Mouse (Mus musculus) hindbrain, embryonic 12.5 days (tissue): ENCODE measurements around the gene Fancc. TPM values are rescaled to one million over a fixed set of nuclear protein-coding genes. Genes with fewer than 3 reads are reported as not detected.

ENCODE experiments used
- ATAC-seq: fragments of 200-750 bp; cut with Nextera tagmentation; 2 replicates; pipeline ENCODE4 v1.8.0; 2017; ENCODE audit warnings: moderate TSS enrichment; ENCODE audit not compliant: low FRiP score
- H3K27ac ChIP-seq: fragments of 300-500 bp; sonication (generic); 2 replicates; pipeline ENCODE4 v1.5.1; 2016; ENCODE audit warnings: mild to moderate bottlenecking
- H3K27me3 ChIP-seq: fragments of 300-500 bp; sonication (generic); 2 replicates; pipeline ENCODE4 v1.6.1; 2016; ENCODE audit warnings: mild to moderate bottlenecking
- H3K36me3 ChIP-seq: fragments of 300-500 bp; sonication (generic); 2 replicates; pipeline ENCODE4 v1.6.1; 2016; ENCODE audit warnings: mild to moderate bottlenecking
- H3K4me1 ChIP-seq: fragments of 300-500 bp; sonication (generic); 2 replicates; pipeline ENCODE4 v1.6.1; 2016
- H3K4me2 ChIP-seq: fragments of 300-500 bp; sonication (generic); replicated peaks from 2 replicates; pipeline ENCODE4 v1.6.1; 2016; ENCODE audit warnings: mild to moderate bottlenecking
- H3K4me3 ChIP-seq: fragments of 300-500 bp; sonication (generic); 2 replicates; pipeline ENCODE4 v1.5.1; 2016; ENCODE audit warnings: mild to moderate bottlenecking
- H3K9ac ChIP-seq: fragments of 300-500 bp; sonication (generic); 2 replicates; pipeline ENCODE4 v1.6.1; 2016; ENCODE audit warnings: mild to moderate bottlenecking, moderate library complexity
- H3K9me3 ChIP-seq: fragments of 300-500 bp; sonication (generic); replicated peaks from 2 replicates; pipeline ENCODE4 v1.6.1; 2016; ENCODE audit warnings: mild to moderate bottlenecking
- WGBS: fragments of 180-500 bp; shearing (Covaris S2); methylation state at CpG from one replicate; pipeline ENCODE4 v1.1.7; 2016; 5-methylcytosine and 5-hydroxymethylcytosine counted together
- polyA plus RNA-seq: library from polyadenylated mRNA; unstranded; fragments of >200 nt; fragmentation: Nextera tagmentation; extraction: Ambion mirVana; gene quantifications from 2 replicates; pipeline ENCODE4 v1.2.1, GENCODE M21; 2016

Fancc gene
- polyA plus RNA-seq, 1 experiment from 2014 or later = 20.4 TPM

- Histone ChIP-seq H3K36me3 (peaks cover 27% of the 10 kb centered on the region), H3K9ac (no peak overlapping the region), H3K9me3 (no peaks in the 10 kb centered on the region), H3K4me2 (no peak overlapping the region), H3K4me1 (peaks cover 11% of the 10 kb centered on the region; the same call in 1 of the 2 replicates), H3K27me3 (no peaks in the 10 kb centered on the region), H3K27ac (no peak overlapping the region), H3K4me3 (no peak overlapping the region)
- WGBS = 45% methylated on average over 3 of the region's 3 CpGs
- no peak for ATAC-seq
Observed at GRCm38 (mm10) chr13:63304799-63305159, 192.3 kb downstream of the Fancc start.

- no peak for ATAC-seq
- Histone ChIP-seq H3K27ac (no peak overlapping the region), H3K4me3 (no peak overlapping the region), H3K27me3 (no peaks in the 10 kb centered on the region), H3K9me3 (no peaks in the 10 kb centered on the region), H3K36me3 (peaks cover 27% of the 10 kb centered on the region), H3K4me2 (no peak overlapping the region), H3K4me1 (peaks cover 11% of the 10 kb centered on the region; the same call in 1 of the 2 replicates), H3K9ac (no peak overlapping the region)
- 74% methylated on average over 6 of the region's 6 CpGs for WGBS
Observed at GRCm38 (mm10) chr13:63304124-63304792, 192.8 kb downstream of the Fancc start.

DNA sequence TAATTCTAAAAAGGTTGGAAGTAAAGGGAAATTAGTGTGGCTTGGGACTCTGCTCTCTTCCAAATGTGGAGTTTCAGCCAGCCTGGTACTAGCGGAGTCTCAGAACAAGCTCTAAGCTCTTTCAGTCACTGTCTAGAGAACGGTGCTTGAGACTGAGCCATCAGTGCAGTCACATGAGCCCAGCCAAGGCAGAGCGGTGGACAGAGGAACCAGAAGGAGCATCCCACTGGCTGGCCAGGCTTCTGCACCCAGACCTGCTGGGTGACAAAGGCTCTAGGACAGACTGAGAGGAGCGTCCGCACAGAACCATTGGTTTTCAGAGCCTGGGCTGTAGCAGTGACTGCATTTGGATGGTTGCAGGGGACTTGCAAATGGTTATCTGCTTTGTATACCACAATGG lies 194.7 kb downstream of the Fancc start:
- WGBS = 91% methylated on average over 5 of the region's 5 CpGs
- peaks cover 11% of the 10 kb centered on the region; the same call in 1 of the 2 replicates for H3K4me1 ChIP-seq
- H3K27me3 ChIP-seq = no peaks in the 10 kb centered on the region
- no peak overlapping the region for H3K27ac ChIP-seq
- no peak overlapping the region for H3K4me3 ChIP-seq
- no peaks in the 10 kb centered on the region for H3K9me3 ChIP-seq
- H3K9ac ChIP-seq = no peak overlapping the region
- ATAC-seq = no peak
- peaks cover 38% of the 10 kb centered on the region for H3K36me3 ChIP-seq
- H3K4me2 ChIP-seq = no peak overlapping the region

DNA sequence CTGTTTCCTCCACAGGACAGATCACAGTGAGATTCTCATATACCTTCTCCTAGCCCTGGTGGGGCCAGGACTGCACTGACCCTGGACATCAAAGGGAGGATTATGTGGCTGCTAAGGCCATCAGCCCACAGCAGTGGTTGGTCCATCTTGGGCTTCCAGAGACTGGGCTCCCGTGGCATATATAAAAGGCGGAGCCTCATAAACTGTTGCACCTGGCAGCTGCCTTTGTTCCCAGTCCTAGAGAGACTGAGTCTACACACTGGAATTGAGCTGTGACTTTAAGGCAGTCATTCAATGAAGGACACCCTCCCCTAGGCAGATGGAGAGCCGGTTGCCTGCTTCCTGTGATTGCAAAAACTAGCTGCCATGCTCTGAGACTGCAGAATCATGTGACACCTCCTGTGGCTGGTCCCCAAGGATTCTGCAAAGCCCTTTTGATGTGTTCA lies 195.3 kb downstream of the Fancc start:
- Histone ChIP-seq H3K9ac (no peak overlapping the region), H3K9me3 (no peaks in the 10 kb centered on the region), H3K4me3 (no peak overlapping the region), H3K4me2 (no peak overlapping the region), H3K27me3 (no peaks in the 10 kb centered on the region), H3K36me3 (peaks cover 44% of the 10 kb centered on the region), H3K27ac (no peak overlapping the region), H3K4me1 (peaks cover 11% of the 10 kb centered on the region; the same call in 1 of the 2 replicates)
- WGBS = 46% methylated on average over 3 of the region's 3 CpGs
- no peak for ATAC-seq

- no peak for ATAC-seq
- H3K27ac ChIP-seq = no peak overlapping the region
- no peak overlapping the region for H3K4me2 ChIP-seq
- H3K9me3 ChIP-seq = no peaks in the 10 kb centered on the region
- WGBS = 82% methylated on average over 7 of the region's 7 CpGs
- H3K4me3 ChIP-seq = no peak overlapping the region
- peaks cover 46% of the 10 kb centered on the region for H3K36me3 ChIP-seq
- H3K27me3 ChIP-seq = no peaks in the 10 kb centered on the region
- H3K4me1 ChIP-seq = peaks cover 11% of the 10 kb centered on the region; the same call in 1 of the 2 replicates
- H3K9ac ChIP-seq = no peak overlapping the region
Observed at GRCm38 (mm10) chr13:63300929-63301328, 196.1 kb downstream of the Fancc start.

DNA sequence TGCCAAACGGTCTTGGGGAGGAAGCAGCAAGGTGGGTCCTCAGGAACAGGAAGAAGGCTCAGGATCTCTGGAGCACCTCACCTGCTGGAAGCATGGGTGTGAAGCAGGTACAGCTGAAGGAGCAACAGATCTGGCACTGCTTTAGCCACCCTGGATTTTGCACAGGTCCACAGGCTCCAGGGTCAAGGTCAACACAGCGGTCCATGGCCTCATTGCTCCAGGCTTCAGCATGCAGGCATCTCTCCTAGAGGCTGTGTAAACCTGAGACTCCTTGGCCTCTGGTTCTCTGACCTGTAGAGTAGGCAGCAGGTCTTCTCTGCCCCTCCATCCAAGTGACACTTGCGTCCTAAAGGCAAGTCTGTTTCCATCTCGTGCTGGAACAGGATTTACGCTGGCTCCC lies 198.1 kb downstream of the Fancc start:
- H3K9ac ChIP-seq = no peak overlapping the region
- ATAC-seq = no peak
- H3K27me3 ChIP-seq = no peaks in the 10 kb centered on the region
- H3K27ac ChIP-seq = no peak overlapping the region
- no peak overlapping the region for H3K4me3 ChIP-seq
- H3K4me1 ChIP-seq = peaks cover 15% of the 10 kb centered on the region
- H3K9me3 ChIP-seq = no peaks in the 10 kb centered on the region
- H3K4me2 ChIP-seq = no peak overlapping the region
- H3K36me3 ChIP-seq = peaks cover 46% of the 10 kb centered on the region
- 94% methylated on average over 5 of the region's 5 CpGs for WGBS

- H3K9ac ChIP-seq = no peak overlapping the region
- no peaks in the 10 kb centered on the region for H3K27me3 ChIP-seq
- WGBS = 92% methylated on average over 3 of the region's 3 CpGs
- H3K27ac ChIP-seq = no peak overlapping the region
- H3K4me1 ChIP-seq = peaks cover 20% of the 10 kb centered on the region
- H3K36me3 ChIP-seq = peaks cover 37% of the 10 kb centered on the region
- H3K4me2 ChIP-seq = no peak overlapping the region
- no peak for ATAC-seq
- no peak overlapping the region for H3K4me3 ChIP-seq
- H3K9me3 ChIP-seq = no peaks in the 10 kb centered on the region
Observed at GRCm38 (mm10) chr13:63297933-63298332, 199.1 kb downstream of the Fancc start.

DNA sequence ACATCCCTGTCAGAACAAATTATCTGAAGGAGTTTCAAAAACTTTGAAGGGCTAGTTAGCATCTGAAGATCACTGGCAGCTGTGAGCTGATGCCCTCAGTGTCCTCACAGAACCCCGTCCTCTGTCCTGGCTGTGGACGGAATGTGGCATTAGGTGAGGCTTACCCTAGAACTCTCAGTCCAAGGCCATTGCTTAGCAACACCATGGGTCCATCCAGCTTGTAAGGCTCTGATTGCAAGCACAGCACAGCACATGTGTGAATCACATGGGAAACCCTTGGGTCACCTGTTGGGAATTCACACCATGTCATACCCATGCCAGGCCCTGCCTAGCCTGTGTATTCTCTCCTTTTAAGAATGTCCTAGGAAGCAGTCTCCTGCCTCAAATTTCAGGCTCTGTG lies 200.1 kb downstream of the Fancc start:
- 89% methylated on average over 2 of the region's 2 CpGs for WGBS
- no peak overlapping the region for H3K9ac ChIP-seq

DNA sequence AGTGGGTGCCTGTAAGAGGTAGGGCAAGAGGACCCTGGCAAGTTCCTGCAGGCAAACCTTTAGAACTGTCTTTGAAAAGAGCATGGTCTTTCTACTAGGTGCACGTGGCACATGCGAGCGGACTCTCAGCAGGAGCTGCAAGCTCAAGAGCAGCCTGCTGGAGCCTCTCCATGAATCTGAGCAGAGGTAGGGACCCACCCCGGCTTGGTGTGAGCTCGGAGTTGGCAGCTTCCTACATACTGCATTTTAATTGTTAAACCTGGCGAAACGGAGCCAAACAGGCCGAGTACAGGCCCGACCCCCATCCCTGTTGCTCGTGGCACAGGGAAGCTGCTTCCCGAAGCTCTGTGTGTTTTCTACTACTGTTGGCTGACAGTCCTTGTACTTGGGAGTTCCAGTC lies 200.8 kb downstream of the Fancc start:
- no peak overlapping the region for H3K27ac ChIP-seq
- WGBS = 92% methylated on average over 11 of the region's 11 CpGs
- H3K4me3 ChIP-seq = no peak overlapping the region
- no peak overlapping the region for H3K9ac ChIP-seq
- ATAC-seq = no peak
- H3K27me3 ChIP-seq = peaks cover 5% of the 10 kb centered on the region
- H3K9me3 ChIP-seq = no peaks in the 10 kb centered on the region
- peaks cover 25% of the 10 kb centered on the region for H3K36me3 ChIP-seq
- no peak overlapping the region for H3K4me2 ChIP-seq
- H3K4me1 ChIP-seq = peaks cover 20% of the 10 kb centered on the region

More for the DNA sequence above, 200.1 kb downstream of the Fancc start:
- H3K9me3 ChIP-seq = no peaks in the 10 kb centered on the region
- H3K4me1 ChIP-seq = peaks cover 20% of the 10 kb centered on the region
- no peak overlapping the region for H3K27ac ChIP-seq
- H3K4me3 ChIP-seq = no peak overlapping the region
- no peak for ATAC-seq
- H3K36me3 ChIP-seq = peaks cover 32% of the 10 kb centered on the region
- no peak overlapping the region for H3K4me2 ChIP-seq
- H3K27me3 ChIP-seq = peaks cover 3% of the 10 kb centered on the region

- 18% methylated on average over 15 of the region's 15 CpGs for WGBS
- Histone ChIP-seq H3K9ac (no peak overlapping the region), H3K9me3 (no peaks in the 10 kb centered on the region), H3K4me3 (no peak overlapping the region), H3K27me3 (peaks cover 12% of the 10 kb centered on the region), H3K4me2 (no peak overlapping the region; the same call in 1 of the 2 replicates), H3K36me3 (peaks cover 19% of the 10 kb centered on the region), H3K27ac (no peak overlapping the region), H3K4me1 (peaks cover 20% of the 10 kb centered on the region)
- peak; percentile 39; the same call in 1 of the 2 replicates for ATAC-seq
Observed at GRCm38 (mm10) chr13:63294359-63295193, 202.5 kb downstream of the Fancc start.

DNA sequence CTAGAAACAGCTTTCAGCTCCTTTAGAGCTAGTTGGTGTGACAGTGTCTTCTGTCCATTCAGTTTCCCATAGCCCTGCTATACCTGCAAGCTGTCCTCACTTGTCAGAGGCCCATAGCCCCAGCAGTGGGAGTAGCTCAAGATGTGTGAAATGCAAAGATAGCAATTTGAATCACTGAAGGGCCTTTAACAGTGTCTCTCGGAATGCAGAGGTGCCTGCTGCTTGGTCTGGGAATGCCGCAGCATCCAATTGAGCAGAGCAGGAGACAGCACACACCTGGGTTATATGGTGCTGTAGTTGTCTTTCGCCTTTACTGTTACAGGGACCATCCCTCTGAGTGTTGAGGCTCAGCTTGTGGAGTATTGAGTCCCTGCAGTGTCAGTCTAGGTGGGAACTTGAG lies 203.4 kb downstream of the Fancc start:
- no peak overlapping the region for H3K4me3 ChIP-seq
- peaks cover 15% of the 10 kb centered on the region for H3K27me3 ChIP-seq
- ATAC-seq = no peak
- H3K27ac ChIP-seq = no peak overlapping the region
- H3K36me3 ChIP-seq = peaks cover 12% of the 10 kb centered on the region
- H3K4me2 ChIP-seq = no peak overlapping the region
- no peaks in the 10 kb centered on the region for H3K9me3 ChIP-seq
- peaks cover 20% of the 10 kb centered on the region for H3K4me1 ChIP-seq
- WGBS = 36% methylated on average over 3 of the region's 3 CpGs
- H3K9ac ChIP-seq = no peak overlapping the region

- Histone ChIP-seq H3K4me2 (no peak overlapping the region), H3K27me3 (peaks cover 15% of the 10 kb centered on the region), H3K4me3 (no peak overlapping the region), H3K4me1 (peaks cover 20% of the 10 kb centered on the region), H3K36me3 (peaks cover 12% of the 10 kb centered on the region), H3K27ac (no peak overlapping the region), H3K9ac (no peak overlapping the region), H3K9me3 (no peaks in the 10 kb centered on the region)
- 91% methylated on average over 6 of the region's 6 CpGs for WGBS
- no peak for ATAC-seq
Observed at GRCm38 (mm10) chr13:63291016-63291415, 206.1 kb downstream of the Fancc start.
